Mouse (Mus musculus) stomach, embryonic 16.5 days (tissue): ENCODE results near the gene BC049352. TPM values are rescaled to one million over a fixed set of nuclear protein-coding genes. Genes with fewer than 3 reads are reported as not detected.
A peak's percentile ranks its signal among the peaks of the same experiment; 100 is the strongest.

Experiments used
- ATAC-seq: fragments of 200-750 bp; cut with Nextera tagmentation; 2 replicates; pipeline ENCODE4 v1.8.0; 2017; ENCODE audit warnings: moderate number of reproducible peaks, moderate TSS enrichment; ENCODE audit not compliant: insufficient read depth, low FRiP score
- H3K27ac ChIP-seq: fragments of 300-500 bp; sonication (generic); 2 replicates; pipeline ENCODE4 v1.5.1; 2014; ENCODE audit warnings: low read length
- H3K27me3 ChIP-seq: fragments of 300-500 bp; sonication (generic); 2 replicates; pipeline ENCODE4 v1.6.1; 2014; ENCODE audit warnings: low read length, control low read depth, mixed read lengths; ENCODE audit not compliant: control insufficient read depth, insufficient read depth
- H3K36me3 ChIP-seq: fragments of 300-500 bp; sonication (generic); 2 replicates; pipeline ENCODE4 v1.6.1; 2014; ENCODE audit warnings: low read length; ENCODE audit not compliant: control insufficient read depth, insufficient read depth
- H3K4me1 ChIP-seq: fragments of 300-500 bp; sonication (generic); 2 replicates; pipeline ENCODE4 v1.6.1; 2014; ENCODE audit warnings: low read length, control low read depth, mixed read lengths; ENCODE audit not compliant: control insufficient read depth, insufficient read depth
- H3K4me2 ChIP-seq: fragments of 300-500 bp; sonication (generic); 2 replicates; pipeline ENCODE4 v1.6.1; 2014; ENCODE audit warnings: low read depth, low read length, mixed read lengths
- H3K4me3 ChIP-seq: fragments of 300-500 bp; sonication (generic); replicated peaks from 2 replicates; pipeline ENCODE4 v1.5.1; 2014; ENCODE audit warnings: mild to moderate bottlenecking, low read length
- H3K9ac ChIP-seq: fragments of 300-500 bp; sonication (generic); 2 replicates; pipeline ENCODE4 v1.6.1; 2014; ENCODE audit warnings: low read length
- H3K9me3 ChIP-seq: fragments of 300-500 bp; sonication (generic); replicated peaks from 2 replicates; pipeline ENCODE4 v1.6.1; 2016; ENCODE audit warnings: low read length, control low read depth; ENCODE audit not compliant: control insufficient read depth
- WGBS: fragments of 180-500 bp; shearing (Covaris S2); extraction: QIAGEN DNeasy Blood & Tissue Kit; methylation state at CpG from one replicate; pipeline ENCODE4 v1.1.7; 2014; 5-methylcytosine and 5-hydroxymethylcytosine counted together
- polyA plus RNA-seq: library from polyadenylated mRNA; unstranded; fragments of >200 nt; fragmentation: Nextera tagmentation; extraction: Ambion mirVana; gene quantifications from 2 replicates; pipeline ENCODE4 v1.2.1, GENCODE M21; 2015

Gene BC049352
- polyA plus RNA-seq, 1 experiment from 2014 or later = not detected

GRCm38 (mm10) chr9:45235668-45236227, 53.9 kb downstream of the BC049352 start:
- Histone ChIP-seq H3K9me3 (no peaks in the 10 kb centered on the region), H3K4me3 (no peak overlapping the region), H3K4me2 (no peak overlapping the region), H3K36me3 (no peaks in the 10 kb centered on the region), H3K27me3 (no peaks in the 10 kb centered on the region), H3K4me1 (no peaks in the 10 kb centered on the region), H3K27ac (no peak overlapping the region), H3K9ac (no peak overlapping the region)
- 40% methylated on average over 6 of the region's 6 CpGs for WGBS
- no peak for ATAC-seq

GRCm38 (mm10) chr9:45236744-45237143, 54.9 kb downstream of the BC049352 start:
- no peaks in the 10 kb centered on the region for H3K9me3 ChIP-seq
- no peaks in the 10 kb centered on the region for H3K27me3 ChIP-seq
- no peak overlapping the region for H3K27ac ChIP-seq
- H3K9ac ChIP-seq = no peak overlapping the region
- no peak for ATAC-seq
- no peak overlapping the region for H3K4me3 ChIP-seq
- WGBS = 55% methylated on average over 7 of the region's 7 CpGs
- H3K36me3 ChIP-seq = no peaks in the 10 kb centered on the region
- H3K4me2 ChIP-seq = no peak overlapping the region
- H3K4me1 ChIP-seq = no peaks in the 10 kb centered on the region

- no peaks in the 10 kb centered on the region for H3K4me1 ChIP-seq
- H3K4me3 ChIP-seq = no peak overlapping the region
- no peak overlapping the region for H3K27ac ChIP-seq
- 68% methylated on average over 5 of the region's 5 CpGs for WGBS
- no peak overlapping the region for H3K4me2 ChIP-seq
- H3K36me3 ChIP-seq = no peaks in the 10 kb centered on the region
- no peaks in the 10 kb centered on the region for H3K9me3 ChIP-seq
- no peaks in the 10 kb centered on the region for H3K27me3 ChIP-seq
- no peak for ATAC-seq
- H3K9ac ChIP-seq = no peak overlapping the region
Measured at GRCm38 (mm10) chr9:45241397-45241796, 59.6 kb downstream of the BC049352 start.

DNA sequence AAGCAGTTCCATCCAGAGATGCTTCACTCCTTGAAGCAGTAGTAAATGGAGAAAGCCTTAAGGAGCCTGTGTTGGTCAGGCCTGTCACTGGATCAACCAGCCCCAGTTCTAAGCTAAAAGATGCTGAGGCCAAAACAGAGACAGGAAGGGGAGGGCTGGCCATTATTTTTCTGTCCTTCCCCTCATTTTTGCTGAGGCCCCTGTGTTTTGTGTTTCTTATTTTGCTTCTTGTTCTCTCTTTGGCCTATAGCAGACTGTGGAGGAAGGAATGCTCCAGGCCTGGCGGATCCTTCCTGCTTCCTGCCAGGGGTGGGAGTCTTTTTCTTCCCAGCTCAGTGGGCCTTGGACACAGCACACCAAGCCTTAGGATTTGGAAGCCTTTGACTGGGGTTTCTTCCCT, 63.6 kb downstream of the BC049352 start:
- WGBS = 82% methylated on average over 1 of the region's 1 CpGs
- no peak for ATAC-seq
- no peaks in the 10 kb centered on the region for H3K4me1 ChIP-seq

GRCm38 (mm10) chr9:45246060-45246459, 64.3 kb downstream of the BC049352 start:
- H3K4me2 ChIP-seq = no peak overlapping the region
- peak overlapping the region; percentile 20; the same call in 1 of the 2 replicates for H3K27ac ChIP-seq
- H3K9me3 ChIP-seq = no peaks in the 10 kb centered on the region
- H3K36me3 ChIP-seq = no peaks in the 10 kb centered on the region
- ATAC-seq = peak; percentile 50; the same call in 1 of the 2 replicates
- WGBS = 79% methylated on average over 6 of the region's 6 CpGs
- no peaks in the 10 kb centered on the region for H3K4me1 ChIP-seq
- no peaks in the 10 kb centered on the region for H3K27me3 ChIP-seq
- no peak overlapping the region for H3K9ac ChIP-seq
- no peak overlapping the region for H3K4me3 ChIP-seq

More for the DNA sequence above, 63.6 kb downstream of the BC049352 start:
- Histone ChIP-seq H3K4me3 (no peak overlapping the region), H3K27ac (no peak overlapping the region), H3K27me3 (no peaks in the 10 kb centered on the region), H3K9ac (no peak overlapping the region), H3K36me3 (no peaks in the 10 kb centered on the region), H3K4me2 (no peak overlapping the region), H3K9me3 (no peaks in the 10 kb centered on the region)

GRCm38 (mm10) chr9:45247536-45247935, 65.7 kb downstream of the BC049352 start:
- Histone ChIP-seq H3K9me3 (no peaks in the 10 kb centered on the region), H3K4me3 (no peak overlapping the region), H3K27me3 (no peaks in the 10 kb centered on the region), H3K4me2 (no peak overlapping the region), H3K36me3 (no peaks in the 10 kb centered on the region), H3K4me1 (no peaks in the 10 kb centered on the region), H3K27ac (no peak overlapping the region), H3K9ac (no peak overlapping the region)
- no peak for ATAC-seq
- WGBS = 61% methylated on average over 2 of the region's 2 CpGs

- H3K4me3 ChIP-seq = no peak overlapping the region
- 77% methylated on average over 7 of the region's 7 CpGs for WGBS
- no peaks in the 10 kb centered on the region for H3K9me3 ChIP-seq
- H3K27me3 ChIP-seq = no peaks in the 10 kb centered on the region
- H3K4me2 ChIP-seq = no peak overlapping the region
- no peak overlapping the region for H3K9ac ChIP-seq
- no peaks in the 10 kb centered on the region for H3K36me3 ChIP-seq
- no peak for ATAC-seq
- no peaks in the 10 kb centered on the region for H3K4me1 ChIP-seq
- H3K27ac ChIP-seq = no peak overlapping the region
Measured at GRCm38 (mm10) chr9:45250306-45250705, 68.5 kb downstream of the BC049352 start.

DNA sequence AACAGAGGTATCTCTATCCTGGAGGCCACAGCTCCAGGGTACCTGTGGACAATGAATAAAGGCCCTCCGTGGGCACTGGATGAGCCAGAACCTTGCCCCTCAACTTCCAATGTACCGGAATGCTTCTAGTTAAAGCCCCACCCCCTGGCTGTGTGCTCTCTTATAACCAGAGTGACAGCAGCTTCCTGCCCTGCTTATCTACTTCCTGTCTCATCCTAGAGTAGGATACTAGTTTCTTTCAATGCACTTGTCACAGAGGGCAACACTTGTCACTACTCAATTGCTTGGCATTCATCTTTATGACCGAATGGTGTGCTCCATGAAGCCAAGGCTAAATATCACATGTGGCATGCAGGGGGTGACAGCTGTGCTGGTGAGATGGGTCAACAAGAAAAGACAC, 69.5 kb downstream of the BC049352 start:
- H3K36me3 ChIP-seq = no peaks in the 10 kb centered on the region
- H3K27ac ChIP-seq = no peak overlapping the region
- no peak for ATAC-seq
- no peaks in the 10 kb centered on the region for H3K4me1 ChIP-seq
- H3K4me2 ChIP-seq = no peak overlapping the region
- 75% methylated on average over 3 of the region's 3 CpGs for WGBS
- no peaks in the 10 kb centered on the region for H3K27me3 ChIP-seq
- H3K9ac ChIP-seq = no peak overlapping the region
- no peaks in the 10 kb centered on the region for H3K9me3 ChIP-seq
- H3K4me3 ChIP-seq = no peak overlapping the region

GRCm38 (mm10) chr9:45251990-45252389, 70.2 kb downstream of the BC049352 start:
- Histone ChIP-seq H3K9ac (no peak overlapping the region), H3K36me3 (no peaks in the 10 kb centered on the region), H3K27ac (no peak overlapping the region), H3K4me2 (no peak overlapping the region), H3K9me3 (no peaks in the 10 kb centered on the region), H3K27me3 (no peaks in the 10 kb centered on the region), H3K4me3 (no peak overlapping the region), H3K4me1 (no peaks in the 10 kb centered on the region)
- no peak for ATAC-seq
- WGBS = 64% methylated on average over 4 of the region's 4 CpGs
